Mouse (Mus musculus): Measurements from ENCODE around the gene Dda1. TPM values are rescaled to one million over a fixed set of nuclear protein-coding genes. Genes with fewer than 3 reads are reported as not detected.

The Dda1 gene
- polyA plus RNA-seq, 1 experiment from 2014 or later: 207 TPM

DNA sequence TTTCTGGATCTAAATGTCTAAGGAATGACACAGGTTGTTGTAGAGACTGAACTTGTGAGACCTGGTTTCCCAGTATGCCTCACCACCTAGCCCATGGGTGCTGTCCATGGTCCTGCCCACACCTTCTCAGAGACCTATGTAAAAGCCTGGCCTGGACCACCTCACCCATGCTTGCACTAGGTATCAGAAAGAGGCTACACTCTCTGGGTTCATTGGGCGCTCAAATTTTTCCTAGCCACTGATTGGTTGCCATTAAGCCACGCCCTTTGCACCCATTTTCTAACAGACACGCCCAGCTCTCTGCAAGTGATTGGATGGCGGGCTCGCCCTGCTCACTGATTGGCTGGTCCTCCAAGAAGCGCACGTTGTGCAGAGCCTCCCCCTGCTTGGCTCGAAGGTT, 14.9 kb downstream of the Dda1 start:
- Histone ChIP-seq H3K27me3 (replicated peaks; ENCODE audit: control insufficient read depth, insufficient read depth, low read length) (no peaks in the 10 kb centered on the region), H3K4me2 (ENCODE audit: low read length) (no peak overlapping the region), H3K4me3 (ENCODE audit: low read depth, low read length) (no peak overlapping the region), H3K4me1 (ENCODE audit: control insufficient read depth, insufficient read depth, low read length) (peaks cover 7% of the 10 kb centered on the region), H3K27ac (ENCODE audit: low read depth, low read length) (no peak overlapping the region), H3K9me3 (replicated peaks; ENCODE audit: control insufficient read depth, low read length) (no peaks in the 10 kb centered on the region), H3K9ac (ENCODE audit: low read length) (no peak overlapping the region), H3K36me3 (ENCODE audit: control insufficient read depth, insufficient read depth, low read length) (peaks cover 55% of the 10 kb centered on the region)
- DNase-seq (ENCODE audit: low spot score) (no peak), ATAC-seq (no peak)
- 50% methylated on average over 8 of the region's 8 CpGs for WGBS

DNA sequence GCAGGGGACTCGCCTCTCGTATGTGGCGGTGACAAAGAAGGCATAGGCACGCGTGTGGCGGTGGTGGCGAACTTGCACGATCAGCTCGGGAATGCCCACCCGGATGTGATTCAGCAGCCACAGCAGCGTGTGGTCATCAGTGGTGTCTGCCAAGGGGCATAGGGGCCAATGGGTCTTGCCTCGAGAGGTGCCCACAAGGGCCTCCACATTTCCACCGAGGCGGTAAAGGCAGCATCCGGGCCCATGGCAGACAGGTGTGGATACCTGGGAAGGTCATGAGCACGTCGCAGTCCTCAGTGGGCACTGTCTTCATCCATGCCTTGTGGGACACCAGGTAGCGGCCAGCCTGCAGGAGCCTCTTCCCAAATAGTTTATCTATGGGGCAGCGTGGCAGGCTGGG, 15.7 kb downstream of the Dda1 start:
- peaks cover 12% of the 10 kb centered on the region for H3K4me1 ChIP-seq (ENCODE audit: control insufficient read depth, insufficient read depth, low read length)
- no peaks in the 10 kb centered on the region for H3K27me3 ChIP-seq (replicated peaks; ENCODE audit: control insufficient read depth, insufficient read depth, low read length)
- H3K9ac ChIP-seq (ENCODE audit: low read length): peak overlapping the region; percentile 97
- no peak for DNase-seq (ENCODE audit: low spot score)
- 93% methylated on average over 19 of the region's 19 CpGs for WGBS
- no peaks in the 10 kb centered on the region for H3K9me3 ChIP-seq (replicated peaks; ENCODE audit: control insufficient read depth, low read length)
- no peak overlapping the region; the same call in 1 of the 2 replicates for H3K27ac ChIP-seq (ENCODE audit: low read depth, low read length)
- peaks cover 47% of the 10 kb centered on the region for H3K36me3 ChIP-seq (ENCODE audit: control insufficient read depth, insufficient read depth, low read length)
- H3K4me3 ChIP-seq (ENCODE audit: low read depth, low read length): peak overlapping the region; percentile 88
- no peak for ATAC-seq
- peak overlapping the region; percentile 83 for H3K4me2 ChIP-seq (ENCODE audit: low read length)

DNA sequence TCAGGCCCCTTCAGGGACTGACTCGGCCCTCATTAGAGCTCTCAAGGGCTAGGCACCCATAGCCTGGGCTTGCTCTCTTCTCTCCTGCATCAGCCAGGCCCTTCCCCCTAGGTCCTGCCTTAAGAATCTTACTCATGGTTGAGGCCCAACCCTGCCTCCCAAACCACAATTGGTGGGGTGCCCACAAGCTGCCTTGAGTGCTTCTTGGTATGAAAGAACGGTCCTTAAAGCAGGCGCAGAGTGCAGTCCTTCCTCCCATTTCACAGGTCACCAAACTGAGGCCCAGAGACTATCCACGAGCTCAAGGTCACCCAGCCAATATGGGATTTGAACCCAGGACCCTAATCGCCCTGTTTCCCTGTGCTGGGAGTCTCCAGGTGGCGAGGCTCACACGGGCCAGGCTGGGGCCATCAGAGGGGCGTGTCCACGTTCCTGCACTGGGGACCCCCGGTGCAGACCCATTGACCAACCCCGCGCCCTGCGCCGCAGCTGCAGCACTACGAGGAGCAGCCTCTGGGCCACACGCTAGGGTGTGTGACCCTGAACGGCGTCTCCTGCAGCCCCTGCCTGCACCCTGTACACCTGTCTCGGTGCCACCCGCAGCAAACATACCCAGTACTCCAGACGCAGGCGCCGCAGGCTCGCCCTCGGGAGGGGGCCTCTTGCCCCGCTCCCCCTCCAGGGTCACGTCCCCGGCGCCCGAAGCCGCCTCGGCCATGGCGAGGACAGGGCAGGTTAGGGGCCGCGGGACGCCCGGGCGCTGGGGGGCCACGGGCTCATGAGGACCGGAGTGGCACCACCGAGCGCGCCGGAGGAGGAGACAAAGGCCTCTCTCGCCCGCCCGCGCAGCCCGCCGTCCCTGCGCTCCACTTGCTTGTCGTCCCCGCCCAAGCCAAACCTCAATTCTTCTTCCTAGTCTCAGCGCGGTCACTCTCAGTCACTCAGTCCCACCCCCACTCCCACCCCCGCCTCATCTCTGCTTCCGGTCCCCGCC, 16.4 kb downstream of the Dda1 start, which contains the start of gene Ano8:
Gene Ano8, minus strand, starts transcription at position 822 of the 994 bp plus-strand sequence.
- ATAC-seq (peak; percentile 81), DNase-seq (ENCODE audit: low spot score) (peak; percentile 95)
- Histone ChIP-seq H3K9me3 (replicated peaks; ENCODE audit: control insufficient read depth, low read length) (no peaks in the 10 kb centered on the region), H3K27ac (ENCODE audit: low read depth, low read length) (peak within 1 kb of the TSS; percentile 87), H3K36me3 (ENCODE audit: control insufficient read depth, insufficient read depth, low read length) (peaks cover 43% of the 10 kb centered on the region), H3K4me2 (ENCODE audit: low read length) (peak within 1 kb of the TSS; percentile 83), H3K9ac (ENCODE audit: low read length) (peak within 1 kb of the TSS; percentile 97), H3K4me3 (ENCODE audit: low read depth, low read length) (peak within 1 kb of the TSS; percentile 88), H3K4me1 (ENCODE audit: control insufficient read depth, insufficient read depth, low read length) (peaks cover 12% of the 10 kb centered on the region), H3K27me3 (replicated peaks; ENCODE audit: control insufficient read depth, insufficient read depth, low read length) (no peaks in the 10 kb centered on the region)
- WGBS: 5% methylated on average over 47 of the region's 58 CpGs

DNA sequence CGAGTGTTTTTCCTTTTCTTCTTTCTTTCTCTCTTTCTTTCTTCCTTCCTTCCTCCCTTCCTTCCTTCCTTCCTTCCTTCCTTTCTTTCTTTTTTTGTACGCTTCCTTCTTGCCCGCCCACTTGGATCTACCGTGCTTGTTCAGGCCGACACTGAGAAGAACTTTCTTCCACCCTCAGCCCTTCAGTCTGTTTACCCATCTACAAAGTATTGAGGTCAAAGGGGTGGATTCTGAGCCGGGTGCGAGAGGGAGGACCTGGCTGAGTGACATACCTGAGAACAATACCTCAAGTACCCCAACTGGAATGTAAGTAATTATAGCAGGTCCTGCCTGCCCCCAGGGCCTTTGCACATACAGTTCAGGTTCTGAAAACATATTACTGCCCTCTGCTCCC, 17.1 kb downstream of the Dda1 start:
- 6% methylated on average over 7 of the region's 7 CpGs for WGBS
- peaks cover 43% of the 10 kb centered on the region for H3K36me3 ChIP-seq (ENCODE audit: control insufficient read depth, insufficient read depth, low read length)
- ATAC-seq (no peak), DNase-seq (ENCODE audit: low spot score) (no peak)
- H3K27me3 ChIP-seq (replicated peaks; ENCODE audit: control insufficient read depth, insufficient read depth, low read length): no peaks in the 10 kb centered on the region
- peak overlapping the region; percentile 24; the same call in 1 of the 2 replicates for H3K27ac ChIP-seq (ENCODE audit: low read depth, low read length)
- peaks cover 12% of the 10 kb centered on the region for H3K4me1 ChIP-seq (ENCODE audit: control insufficient read depth, insufficient read depth, low read length)
- peak overlapping the region; percentile 83 for H3K4me2 ChIP-seq (ENCODE audit: low read length)
- H3K9me3 ChIP-seq (replicated peaks; ENCODE audit: control insufficient read depth, low read length): no peaks in the 10 kb centered on the region
- peak overlapping the region; percentile 97; the same call in 1 of the 2 replicates for H3K9ac ChIP-seq (ENCODE audit: low read length)
- H3K4me3 ChIP-seq (ENCODE audit: low read depth, low read length): peak overlapping the region; percentile 88

DNA sequence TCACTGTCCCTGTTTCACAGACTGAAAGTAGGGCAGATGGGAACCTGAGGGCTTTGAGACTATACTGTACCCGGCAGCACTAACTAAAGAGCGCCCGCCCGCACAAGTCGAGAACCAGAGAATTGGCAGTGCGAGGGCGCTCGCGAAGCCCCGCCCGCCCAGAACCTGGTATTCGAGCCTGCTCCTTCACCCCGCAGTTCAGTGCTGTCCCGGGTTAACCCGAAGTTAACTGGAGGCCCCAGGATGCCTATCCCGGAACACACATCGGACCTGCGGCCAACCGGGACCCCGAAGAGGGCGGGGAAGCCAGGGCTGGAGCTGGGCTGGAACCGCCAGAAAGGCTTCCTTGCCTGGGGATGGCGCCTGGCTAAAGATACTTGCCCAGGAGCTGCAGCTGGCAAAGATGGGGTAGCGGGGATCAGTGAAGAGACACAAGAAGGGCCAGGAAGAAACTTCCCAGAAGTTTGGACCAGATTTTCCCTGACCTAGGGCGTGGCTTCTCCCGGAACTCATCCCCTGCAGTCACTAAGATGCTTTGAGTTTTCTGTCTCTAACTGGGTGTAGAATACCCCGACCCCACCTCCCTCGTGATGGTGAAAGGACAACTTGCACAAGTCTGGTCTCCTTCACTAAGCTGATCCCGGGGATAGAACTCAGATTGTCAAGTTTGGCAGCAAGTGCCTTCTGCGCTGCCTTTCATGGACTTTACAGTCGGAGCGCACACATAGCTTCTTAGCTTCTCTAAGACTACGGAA, 18.9 kb downstream of the Dda1 start, which contains the start of gene Gtpbp3:
Gene Gtpbp3, plus strand, starts transcription at position 413 of the 755 bp plus-strand sequence.
- Histone ChIP-seq H3K4me1 (ENCODE audit: control insufficient read depth, insufficient read depth, low read length) (peaks cover 12% of the 10 kb centered on the region), H3K4me2 (ENCODE audit: low read length) (peak within 1 kb of the TSS; percentile 99), H3K9me3 (replicated peaks; ENCODE audit: control insufficient read depth, low read length) (no peaks in the 10 kb centered on the region), H3K36me3 (ENCODE audit: control insufficient read depth, insufficient read depth, low read length) (peaks cover 44% of the 10 kb centered on the region), H3K4me3 (ENCODE audit: low read depth, low read length) (peak within 1 kb of the TSS; percentile 72), H3K27me3 (replicated peaks; ENCODE audit: control insufficient read depth, insufficient read depth, low read length) (no peaks in the 10 kb centered on the region), H3K27ac (ENCODE audit: low read depth, low read length) (peak within 1 kb of the TSS; percentile 70), H3K9ac (ENCODE audit: low read length) (peak within 1 kb of the TSS; percentile 72)
- ATAC-seq (peak; percentile 38), DNase-seq (ENCODE audit: low spot score) (peak; percentile 82)
- WGBS: under 1% methylated on average over 33 of the region's 33 CpGs

DNA sequence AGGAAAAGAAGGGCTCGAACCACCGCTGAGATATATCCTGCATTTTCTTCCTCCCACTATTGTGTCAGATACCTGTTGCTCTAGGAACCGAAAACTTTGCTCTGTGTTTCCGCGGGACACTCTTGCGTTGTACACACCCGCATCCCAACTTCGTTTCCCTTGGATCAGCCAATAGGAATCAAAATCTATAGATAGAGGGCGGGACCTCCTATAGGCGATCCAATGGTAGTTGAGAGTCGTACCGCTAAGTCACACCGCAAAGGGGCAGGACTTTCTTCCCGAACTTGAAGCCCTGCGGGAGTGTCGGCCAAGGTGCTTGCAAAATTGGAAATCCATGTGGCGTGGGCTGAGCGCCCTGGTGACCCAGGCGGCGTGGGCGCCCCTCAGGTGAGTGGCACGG, 19.5 kb downstream of the Dda1 start:
- ATAC-seq (peak; percentile 86), DNase-seq (ENCODE audit: low spot score) (peak; percentile 97)
- under 1% methylated on average over 22 of the region's 22 CpGs for WGBS
- Histone ChIP-seq H3K4me1 (ENCODE audit: control insufficient read depth, insufficient read depth, low read length) (peaks cover 12% of the 10 kb centered on the region), H3K4me3 (ENCODE audit: low read depth, low read length) (peak overlapping the region; percentile 72), H3K27me3 (replicated peaks; ENCODE audit: control insufficient read depth, insufficient read depth, low read length) (no peaks in the 10 kb centered on the region), H3K9ac (ENCODE audit: low read length) (peak overlapping the region; percentile 70), H3K9me3 (replicated peaks; ENCODE audit: control insufficient read depth, low read length) (no peaks in the 10 kb centered on the region), H3K4me2 (ENCODE audit: low read length) (peak overlapping the region; percentile 99), H3K27ac (ENCODE audit: low read depth, low read length) (no peak overlapping the region), H3K36me3 (ENCODE audit: control insufficient read depth, insufficient read depth, low read length) (peaks cover 44% of the 10 kb centered on the region)

DNA sequence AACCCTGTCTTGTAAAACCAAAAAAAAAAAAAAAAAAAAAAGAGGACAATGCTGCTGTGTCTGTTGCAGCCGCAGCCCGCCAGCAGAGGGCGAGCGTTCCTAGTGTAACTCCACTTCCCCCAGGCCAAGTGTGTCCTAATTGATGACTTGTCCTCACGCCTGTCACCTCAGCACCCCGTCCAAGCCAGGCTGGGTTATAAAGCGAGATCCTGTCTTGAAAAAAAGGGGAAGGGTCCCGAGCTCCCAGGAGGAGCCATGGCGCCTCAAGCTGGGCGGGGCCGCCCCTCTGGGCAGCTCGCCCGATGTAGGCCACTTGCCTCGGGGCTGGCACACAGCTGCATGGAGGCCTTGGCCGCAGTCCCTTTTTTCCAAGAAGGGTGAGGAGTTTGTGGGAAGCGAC, 26.0 kb downstream of the Dda1 start:
- Histone ChIP-seq H3K27me3 (replicated peaks; ENCODE audit: control insufficient read depth, insufficient read depth, low read length) (no peaks in the 10 kb centered on the region), H3K4me1 (ENCODE audit: control insufficient read depth, insufficient read depth, low read length) (no peaks in the 10 kb centered on the region), H3K36me3 (ENCODE audit: control insufficient read depth, insufficient read depth, low read length) (peaks cover 42% of the 10 kb centered on the region), H3K4me2 (ENCODE audit: low read length) (0 out of 2 replicates have a peak overlapping the region, but pooled peaks have one; percentile 4), H3K27ac (ENCODE audit: low read depth, low read length) (no peak overlapping the region), H3K9ac (ENCODE audit: low read length) (no peak overlapping the region; the same call in 1 of the 2 replicates), H3K9me3 (replicated peaks; ENCODE audit: control insufficient read depth, low read length) (no peaks in the 10 kb centered on the region), H3K4me3 (ENCODE audit: low read depth, low read length) (no peak overlapping the region)
- WGBS: 26% methylated on average over 15 of the region's 16 CpGs
- DNase-seq (ENCODE audit: low spot score) (peak; percentile 88), ATAC-seq (peak; percentile 71)

DNA sequence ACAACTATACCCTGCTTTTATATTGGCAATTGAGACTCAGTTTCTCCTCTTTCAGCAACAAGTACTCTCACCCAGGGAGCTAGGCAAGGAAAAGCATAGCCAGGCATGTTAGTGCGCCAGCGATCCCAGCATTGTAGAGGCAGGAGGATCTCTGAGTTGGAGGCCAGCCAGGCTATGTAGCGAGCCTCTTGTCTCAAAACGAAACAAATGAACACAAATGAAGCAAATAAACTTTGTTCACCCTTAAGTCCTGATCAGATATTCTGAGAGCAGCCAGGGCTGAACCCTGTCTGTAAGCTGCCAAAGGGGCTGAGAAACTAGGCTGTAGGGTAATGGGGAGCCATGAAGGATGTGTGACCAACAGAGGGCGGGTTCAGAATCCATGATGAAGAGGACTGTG, 26.8 kb downstream of the Dda1 start:
- H3K9ac ChIP-seq (ENCODE audit: low read length): no peak overlapping the region

More for the DNA sequence above, 26.8 kb downstream of the Dda1 start:
- Histone ChIP-seq H3K9me3 (replicated peaks; ENCODE audit: control insufficient read depth, low read length) (no peaks in the 10 kb centered on the region), H3K4me1 (ENCODE audit: control insufficient read depth, insufficient read depth, low read length) (no peaks in the 10 kb centered on the region), H3K4me3 (ENCODE audit: low read depth, low read length) (no peak overlapping the region), H3K36me3 (ENCODE audit: control insufficient read depth, insufficient read depth, low read length) (peaks cover 36% of the 10 kb centered on the region), H3K27me3 (replicated peaks; ENCODE audit: control insufficient read depth, insufficient read depth, low read length) (no peaks in the 10 kb centered on the region), H3K27ac (ENCODE audit: low read depth, low read length) (no peak overlapping the region), H3K4me2 (ENCODE audit: low read length) (no peak overlapping the region)
- 82% methylated on average over 5 of the region's 5 CpGs for WGBS
- ATAC-seq (no peak), DNase-seq (ENCODE audit: low spot score) (no peak)
